Mouse (Mus musculus) embryonic facial prominence, embryonic 15.5 days (tissue): ENCODE measurements around the gene Fubp3. TPM values are rescaled to one million over a fixed set of nuclear protein-coding genes. Genes with fewer than 3 reads are reported as not detected.

Experiments used
- ATAC-seq: fragments of 200-750 bp; cut with Nextera tagmentation; 2 replicates; pipeline ENCODE4 v1.8.0; 2017; ENCODE audit warnings: low read depth, moderate TSS enrichment; ENCODE audit not compliant: insufficient number of reproducible peaks, low FRiP score, low TSS enrichment
- H3K27ac ChIP-seq: fragments of 300-500 bp; sonication (generic); replicated peaks from 2 replicates; pipeline ENCODE4 v1.5.1; 2015; ENCODE audit warnings: mild to moderate bottlenecking, inconsistent platforms
- H3K27me3 ChIP-seq: fragments of 300-500 bp; sonication (generic); 2 replicates; pipeline ENCODE4 v1.6.1; 2015; ENCODE audit warnings: inconsistent platforms
- H3K36me3 ChIP-seq: fragments of 300-500 bp; sonication (generic); 2 replicates; pipeline ENCODE4 v1.6.1; 2015; ENCODE audit warnings: mild to moderate bottlenecking, inconsistent platforms
- H3K4me1 ChIP-seq: fragments of 300-500 bp; sonication (generic); 2 replicates; pipeline ENCODE4 v1.6.1; 2015; ENCODE audit warnings: inconsistent platforms
- H3K4me2 ChIP-seq: fragments of 300-500 bp; sonication (generic); replicated peaks from 2 replicates; pipeline ENCODE4 v1.6.1; 2015; ENCODE audit warnings: mild to moderate bottlenecking, inconsistent platforms
- H3K4me3 ChIP-seq: fragments of 300-500 bp; sonication (generic); replicated peaks from 2 replicates; pipeline ENCODE4 v1.5.1; 2015; ENCODE audit warnings: mild to moderate bottlenecking, inconsistent platforms
- H3K9ac ChIP-seq: fragments of 300-500 bp; sonication (generic); 2 replicates; pipeline ENCODE4 v1.6.1; 2015; ENCODE audit warnings: inconsistent platforms
- H3K9me3 ChIP-seq: fragments of 300-500 bp; sonication (generic); replicated peaks from 2 replicates; pipeline ENCODE4 v1.6.1; 2016; ENCODE audit warnings: inconsistent platforms
- WGBS: fragments of 180-500 bp; shearing (Covaris S2); methylation state at CpG from one replicate; pipeline ENCODE4 v1.1.7; 2015; 5-methylcytosine and 5-hydroxymethylcytosine counted together
- polyA plus RNA-seq: library from polyadenylated mRNA; unstranded; fragments of >200 nt; fragmentation: Nextera tagmentation; extraction: Ambion mirVana; gene quantifications from 2 replicates; pipeline ENCODE4 v1.2.1, GENCODE M21; 2015

Gene Fubp3
- polyA plus RNA-seq, 1 experiment from 2014 or later, result 74.1 TPM

DNA sequence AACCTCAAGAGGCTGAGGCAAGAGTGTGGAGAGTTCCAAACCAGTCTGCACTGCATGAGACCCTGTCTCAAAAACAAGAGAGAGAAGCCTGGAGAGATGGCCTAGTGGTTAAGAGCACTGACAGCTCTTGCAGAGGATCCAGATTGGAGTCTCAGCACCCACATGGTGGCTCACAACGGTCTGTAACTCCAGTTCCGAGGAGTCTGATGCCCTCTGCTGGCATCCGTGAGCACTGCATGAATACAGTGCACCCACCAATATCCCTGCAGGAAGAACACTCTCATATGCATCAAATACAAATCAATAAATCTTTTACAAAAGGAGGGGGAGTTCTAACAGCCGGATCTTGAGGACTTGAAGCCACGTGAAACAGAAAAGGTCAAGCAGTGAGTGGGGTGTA lies 17.8 kb upstream of the Fubp3 start:
- no peaks in the 10 kb centered on the region for H3K36me3 ChIP-seq
- no peak for ATAC-seq
- no peak overlapping the region for H3K4me3 ChIP-seq
- no peaks in the 10 kb centered on the region for H3K4me1 ChIP-seq
- no peak overlapping the region for H3K9ac ChIP-seq
- H3K9me3 ChIP-seq, result no peaks in the 10 kb centered on the region
- H3K27me3 ChIP-seq, result no peaks in the 10 kb centered on the region
- H3K4me2 ChIP-seq, result no peak overlapping the region
- no peak overlapping the region for H3K27ac ChIP-seq
- 84% methylated on average over 5 of the region's 5 CpGs for WGBS

DNA sequence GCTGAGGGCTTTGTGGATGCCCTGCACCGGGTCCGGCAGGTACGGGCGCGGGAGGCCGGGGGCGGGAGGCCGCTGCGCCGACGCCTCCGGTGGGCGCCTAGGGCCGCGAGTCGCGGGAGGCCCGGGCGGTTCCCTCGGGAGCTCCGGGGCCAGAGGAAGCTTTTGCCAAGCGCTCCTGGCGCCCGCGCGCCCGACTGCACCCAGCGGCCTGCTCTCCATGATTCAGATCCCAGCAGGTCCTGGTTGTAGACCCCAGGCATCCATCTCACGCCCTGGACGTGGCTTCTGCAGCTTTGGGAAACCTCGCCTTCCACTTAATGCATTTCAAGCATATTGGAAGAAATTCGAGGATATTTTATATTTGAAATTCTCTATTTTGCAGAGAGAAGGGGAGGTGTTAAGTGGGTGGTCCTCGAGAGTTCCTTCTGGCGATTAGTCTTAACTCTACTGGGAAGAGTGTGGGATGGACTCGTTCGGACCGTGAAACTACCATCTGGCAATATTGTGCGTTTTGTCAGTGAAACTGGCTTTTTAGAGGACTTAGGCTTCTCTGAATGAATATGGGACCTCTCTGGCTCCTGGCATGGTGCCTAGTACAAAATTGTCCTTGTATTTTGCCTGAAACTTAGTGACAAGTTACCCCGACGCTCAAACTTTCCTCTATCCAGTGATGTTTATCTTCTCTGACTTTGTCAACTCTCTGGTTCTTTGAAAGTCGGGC lies 624 bp downstream of the Fubp3 start:
- H3K27ac ChIP-seq, result peak overlapping the region; percentile 92
- H3K9me3 ChIP-seq, result no peaks in the 10 kb centered on the region
- ATAC-seq, result peak; percentile 55
- H3K4me1 ChIP-seq, result peaks cover 19% of the 10 kb centered on the region
- H3K4me2 ChIP-seq, result peak overlapping the region; percentile 91
- H3K9ac ChIP-seq, result peak overlapping the region; percentile 95
- H3K4me3 ChIP-seq, result peak overlapping the region; percentile 97
- H3K36me3 ChIP-seq, result 0 out of 2 replicates have a peak, but pooled peaks cover 5% of the 10 kb centered on the region
- no peaks in the 10 kb centered on the region for H3K27me3 ChIP-seq
- WGBS, result 2% methylated on average over 40 of the region's 41 CpGs

DNA sequence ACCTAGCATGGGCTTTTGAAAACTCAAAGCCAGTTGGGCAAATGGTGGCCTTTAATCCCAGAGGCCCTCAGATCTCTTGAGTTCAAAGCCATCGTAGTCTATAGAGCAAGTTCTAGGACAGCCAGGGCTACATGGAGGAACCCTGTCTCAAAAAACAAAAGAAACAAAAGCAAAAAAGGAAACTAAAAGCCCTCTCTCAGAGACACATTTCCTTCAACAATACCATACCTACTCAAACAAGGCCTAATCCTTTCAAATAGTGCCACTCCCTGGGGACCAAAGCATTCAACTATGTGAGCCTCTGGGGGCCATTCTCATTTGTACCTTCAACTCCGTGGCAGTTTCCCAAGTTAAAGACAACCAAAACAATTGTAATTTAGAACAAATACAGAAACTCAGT lies 9.2 kb downstream of the Fubp3 start:
- Histone ChIP-seq H3K27me3 (no peaks in the 10 kb centered on the region), H3K36me3 (peaks cover 40% of the 10 kb centered on the region), H3K9me3 (no peaks in the 10 kb centered on the region), H3K4me3 (no peak overlapping the region), H3K4me2 (no peak overlapping the region), H3K4me1 (no peaks in the 10 kb centered on the region), H3K9ac (no peak overlapping the region), H3K27ac (no peak overlapping the region)
- WGBS, result 70% methylated on average over 2 of the region's 2 CpGs
- no peak for ATAC-seq

DNA sequence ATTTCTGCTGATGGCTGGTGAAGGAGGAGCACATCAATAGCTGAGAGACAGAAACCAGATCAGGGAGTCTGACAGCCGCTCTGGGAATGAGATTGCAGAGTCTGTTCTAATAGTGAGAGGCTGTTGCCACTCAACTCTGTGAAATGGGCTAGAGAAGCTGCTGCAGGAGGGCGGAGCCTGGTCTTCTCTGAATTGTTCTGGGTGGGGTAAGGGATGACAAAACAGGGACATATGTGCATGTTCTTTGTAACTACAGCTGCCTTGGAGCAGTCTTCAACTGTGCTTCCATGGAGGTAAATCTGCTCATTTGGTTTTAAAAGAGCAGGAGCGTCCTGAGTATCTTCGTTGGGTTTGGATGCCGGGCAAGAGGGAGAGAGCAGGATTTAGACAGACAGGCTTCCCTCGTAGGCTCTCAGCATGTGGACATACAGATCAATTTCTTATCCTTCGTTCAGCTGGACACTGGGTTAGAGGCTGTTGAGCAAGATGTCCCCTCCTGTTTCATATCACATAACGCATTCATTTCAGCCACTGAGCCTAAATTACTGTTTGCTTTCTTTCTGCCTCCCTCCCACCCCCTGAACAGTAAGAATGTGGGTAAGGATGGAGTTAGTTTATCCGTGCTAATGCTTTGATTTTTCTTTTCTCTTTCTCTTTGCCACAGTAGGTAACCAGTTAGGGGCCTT lies 19.5 kb downstream of the Fubp3 start:
- ATAC-seq, result no peak
- H3K36me3 ChIP-seq, result peaks cover 57% of the 10 kb centered on the region
- no peak overlapping the region for H3K9ac ChIP-seq
- WGBS, result 80% methylated on average over 9 of the region's 9 CpGs
- H3K4me3 ChIP-seq, result no peak overlapping the region
- no peaks in the 10 kb centered on the region for H3K4me1 ChIP-seq
- H3K27me3 ChIP-seq, result no peaks in the 10 kb centered on the region
- H3K4me2 ChIP-seq, result no peak overlapping the region
- no peak overlapping the region for H3K27ac ChIP-seq
- H3K9me3 ChIP-seq, result no peaks in the 10 kb centered on the region

DNA sequence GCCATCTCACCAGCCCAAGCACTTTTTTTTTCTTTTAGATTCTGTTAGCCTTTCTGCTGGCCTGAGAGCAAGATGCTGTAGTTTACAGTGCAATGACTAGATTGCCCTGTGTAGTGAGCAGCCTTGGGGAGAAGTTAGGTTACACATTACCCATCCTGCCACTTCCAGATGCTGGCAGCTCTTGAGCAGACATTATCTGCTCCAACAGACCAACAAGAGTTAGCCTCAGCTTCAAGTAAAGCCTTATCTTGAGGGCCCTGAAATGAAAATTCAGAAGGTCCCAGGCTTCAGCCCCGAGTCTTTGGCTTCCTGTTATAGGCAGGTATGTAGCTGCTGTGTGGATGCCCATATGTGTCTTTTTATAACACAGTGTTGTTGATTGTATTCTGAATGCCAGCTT lies 35.1 kb downstream of the Fubp3 start:
- 85% methylated on average over 1 of the region's 1 CpGs for WGBS
- H3K27ac ChIP-seq, result no peak overlapping the region
- H3K4me3 ChIP-seq, result no peak overlapping the region
- H3K4me2 ChIP-seq, result no peak overlapping the region
- ATAC-seq, result no peak
- H3K36me3 ChIP-seq, result peaks cover 93% of the 10 kb centered on the region
- H3K4me1 ChIP-seq, result no peaks in the 10 kb centered on the region
- H3K9ac ChIP-seq, result no peak overlapping the region
- no peaks in the 10 kb centered on the region for H3K27me3 ChIP-seq
- H3K9me3 ChIP-seq, result no peaks in the 10 kb centered on the region

DNA sequence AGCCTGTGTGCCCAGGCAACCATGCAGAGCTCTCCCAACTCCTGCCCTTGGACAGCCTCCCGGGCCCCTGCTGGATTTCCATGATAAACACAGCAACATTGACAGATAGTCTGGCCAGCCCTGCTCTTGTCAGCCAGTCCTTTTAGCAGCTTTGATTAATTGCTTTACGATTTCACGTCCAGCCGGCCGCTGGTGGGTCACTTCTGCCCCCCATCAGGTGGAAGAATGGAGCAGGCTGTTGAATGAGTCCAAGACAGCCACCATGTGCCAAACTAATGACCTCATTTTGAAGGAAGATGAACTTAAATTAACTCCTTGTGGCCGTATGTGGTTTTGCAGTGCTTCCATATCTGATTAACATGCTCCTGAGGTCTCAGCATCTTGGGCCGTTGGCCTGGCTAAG lies 37.4 kb downstream of the Fubp3 start:
- H3K9ac ChIP-seq, result no peak overlapping the region
- WGBS, result 66% methylated on average over 7 of the region's 7 CpGs
- H3K9me3 ChIP-seq, result no peaks in the 10 kb centered on the region
- no peak overlapping the region for H3K4me2 ChIP-seq
- no peak overlapping the region for H3K27ac ChIP-seq
- H3K36me3 ChIP-seq, result peaks cover 97% of the 10 kb centered on the region
- no peaks in the 10 kb centered on the region for H3K4me1 ChIP-seq
- no peaks in the 10 kb centered on the region for H3K27me3 ChIP-seq
- H3K4me3 ChIP-seq, result no peak overlapping the region
- ATAC-seq, result no peak

DNA sequence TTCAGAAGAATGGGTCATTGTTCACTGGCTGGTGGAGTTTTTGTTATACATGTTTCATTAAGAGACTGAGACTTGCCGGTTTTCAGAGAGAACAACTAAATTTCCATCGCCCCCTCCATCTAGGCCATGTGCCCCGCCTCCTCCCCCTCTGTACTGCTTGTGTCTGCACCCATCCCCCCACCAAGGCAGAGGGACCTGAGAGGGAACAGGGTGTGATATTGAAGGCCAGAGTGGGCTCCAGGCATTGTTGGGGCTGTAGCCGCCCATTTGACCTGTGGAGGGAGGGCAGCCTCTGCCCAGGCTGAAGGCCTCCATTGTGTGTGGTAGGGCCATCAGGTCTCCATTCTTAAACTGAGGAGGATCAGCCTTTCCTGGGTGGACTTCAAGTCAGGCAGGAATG lies 38.5 kb downstream of the Fubp3 start:
- H3K4me2 ChIP-seq, result no peak overlapping the region
- ATAC-seq, result no peak
- no peaks in the 10 kb centered on the region for H3K27me3 ChIP-seq
- peaks cover 97% of the 10 kb centered on the region for H3K36me3 ChIP-seq
- WGBS, result 61% methylated on average over 4 of the region's 4 CpGs
- no peak overlapping the region for H3K4me3 ChIP-seq
- H3K9me3 ChIP-seq, result no peaks in the 10 kb centered on the region
- no peak overlapping the region for H3K9ac ChIP-seq
- H3K27ac ChIP-seq, result no peak overlapping the region
- no peaks in the 10 kb centered on the region for H3K4me1 ChIP-seq

DNA sequence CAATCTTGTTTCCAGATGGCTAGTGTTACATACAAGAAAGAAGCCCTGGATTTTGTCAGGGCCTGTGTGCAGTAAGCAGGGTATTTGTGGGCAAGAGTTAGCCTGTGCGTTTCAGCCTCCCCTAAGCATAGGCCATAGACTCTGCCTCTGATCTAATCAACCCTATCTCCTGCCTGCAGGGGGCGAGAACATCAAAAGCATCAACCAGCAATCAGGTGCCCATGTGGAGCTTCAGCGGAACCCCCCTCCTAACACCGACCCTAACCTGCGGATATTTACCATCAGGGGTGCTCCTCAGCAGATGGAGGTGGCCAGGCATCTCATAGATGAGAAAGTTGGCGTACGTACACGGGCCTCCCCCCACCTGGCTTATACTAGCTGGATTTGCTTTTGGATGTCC lies 38.9 kb downstream of the Fubp3 start:
- Histone ChIP-seq H3K27ac (no peak overlapping the region), H3K36me3 (peaks cover 96% of the 10 kb centered on the region), H3K4me2 (no peak overlapping the region), H3K9ac (no peak overlapping the region), H3K4me3 (no peak overlapping the region), H3K4me1 (no peaks in the 10 kb centered on the region), H3K27me3 (no peaks in the 10 kb centered on the region), H3K9me3 (no peaks in the 10 kb centered on the region)
- no peak for ATAC-seq
- WGBS, result 77% methylated on average over 8 of the region's 8 CpGs

DNA sequence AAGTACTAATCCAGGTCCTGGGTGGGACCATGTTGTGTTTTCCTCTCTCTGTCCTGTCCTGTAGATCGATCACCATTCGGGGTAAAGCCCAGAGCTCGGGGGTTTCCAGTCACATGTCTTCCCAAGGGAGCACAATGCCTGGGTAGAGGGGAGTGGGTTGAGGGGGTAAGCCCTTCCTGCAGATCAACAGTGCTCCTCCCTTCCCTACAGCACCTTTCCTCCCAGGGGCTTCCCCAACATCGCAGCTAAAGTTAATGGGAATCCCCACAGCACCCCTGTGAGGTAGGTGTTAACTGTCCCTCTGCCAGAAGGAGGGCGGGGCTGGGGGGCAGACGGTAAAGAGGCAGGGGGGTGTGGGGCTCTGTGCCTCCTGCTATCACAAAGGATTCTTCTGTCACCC lies 40.2 kb downstream of the Fubp3 start:
- Histone ChIP-seq H3K4me3 (no peak overlapping the region), H3K9ac (no peak overlapping the region), H3K9me3 (no peaks in the 10 kb centered on the region), H3K27ac (no peak overlapping the region), H3K4me2 (no peak overlapping the region), H3K4me1 (no peaks in the 10 kb centered on the region), H3K27me3 (no peaks in the 10 kb centered on the region), H3K36me3 (peaks cover 92% of the 10 kb centered on the region)
- ATAC-seq, result no peak
- WGBS, result 79% methylated on average over 6 of the region's 6 CpGs

DNA sequence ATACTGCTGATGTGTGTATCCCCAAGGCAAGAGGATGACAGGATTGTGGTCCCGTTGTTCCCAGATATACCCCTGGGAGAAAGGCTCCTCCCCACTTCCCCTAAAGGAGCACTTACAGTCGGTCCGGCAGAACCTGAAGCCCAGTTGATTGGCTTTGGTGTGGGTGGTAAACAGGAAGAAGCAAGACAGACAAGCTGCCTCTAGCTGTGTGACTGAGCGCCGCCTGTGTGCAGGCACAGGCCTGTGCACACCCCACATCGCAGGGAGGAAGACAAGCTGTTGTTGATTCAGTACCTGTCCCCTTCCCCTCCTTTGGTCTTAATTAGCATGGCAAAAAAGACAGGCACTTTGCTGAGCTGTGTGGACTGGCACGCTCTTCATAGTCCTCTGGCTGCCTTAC lies 41.3 kb downstream of the Fubp3 start:
- Histone ChIP-seq H3K9me3 (no peaks in the 10 kb centered on the region), H3K4me1 (no peaks in the 10 kb centered on the region), H3K27ac (no peak overlapping the region), H3K36me3 (peaks cover 86% of the 10 kb centered on the region), H3K4me2 (no peak overlapping the region), H3K4me3 (no peak overlapping the region), H3K9ac (no peak overlapping the region), H3K27me3 (no peaks in the 10 kb centered on the region)
- 72% methylated on average over 7 of the region's 7 CpGs for WGBS
- no peak for ATAC-seq

DNA sequence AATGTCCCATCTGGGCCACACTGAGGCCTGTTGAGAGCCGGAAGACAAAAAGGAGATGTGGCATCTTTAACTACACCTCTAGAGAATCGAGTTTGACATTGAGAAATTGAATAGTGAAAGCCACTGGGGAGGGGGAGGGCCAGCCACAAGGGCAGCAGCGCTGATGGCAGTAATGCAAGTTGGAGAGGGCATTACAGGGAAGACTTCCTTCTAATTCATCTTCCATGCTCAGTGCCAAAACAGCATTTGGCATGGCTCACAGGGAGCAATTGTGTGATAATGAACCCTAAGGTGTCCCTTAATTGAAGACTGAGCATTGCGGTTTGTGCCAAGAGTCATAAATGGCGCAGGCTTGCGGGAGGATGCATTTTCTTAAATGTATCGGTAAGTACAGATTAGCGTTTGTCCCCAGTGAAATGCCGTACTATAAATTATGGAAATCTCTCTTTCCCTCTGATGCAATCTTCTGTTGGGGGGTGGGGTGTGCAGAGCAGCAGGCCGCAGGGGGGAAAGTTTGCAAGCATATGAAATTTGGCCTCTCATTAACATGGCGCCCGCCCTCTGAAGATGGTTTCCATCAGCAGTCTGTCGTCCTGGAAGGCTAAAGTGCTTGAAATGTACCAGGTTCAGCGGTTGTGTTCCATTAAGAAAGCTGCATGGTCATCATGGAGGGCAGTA lies 46.2 kb downstream of the Fubp3 start:
- 71% methylated on average over 14 of the region's 14 CpGs for WGBS
- H3K4me1 ChIP-seq, result no peaks in the 10 kb centered on the region
- no peak overlapping the region for H3K4me3 ChIP-seq
- no peak overlapping the region for H3K9ac ChIP-seq
- no peaks in the 10 kb centered on the region for H3K27me3 ChIP-seq
- no peak for ATAC-seq
- H3K4me2 ChIP-seq, result no peak overlapping the region
- no peak overlapping the region for H3K27ac ChIP-seq
- H3K36me3 ChIP-seq, result peaks cover 39% of the 10 kb centered on the region
- H3K9me3 ChIP-seq, result no peaks in the 10 kb centered on the region
